Mouse (Mus musculus): Measurements from ENCODE around the gene Amt.

DNA sequence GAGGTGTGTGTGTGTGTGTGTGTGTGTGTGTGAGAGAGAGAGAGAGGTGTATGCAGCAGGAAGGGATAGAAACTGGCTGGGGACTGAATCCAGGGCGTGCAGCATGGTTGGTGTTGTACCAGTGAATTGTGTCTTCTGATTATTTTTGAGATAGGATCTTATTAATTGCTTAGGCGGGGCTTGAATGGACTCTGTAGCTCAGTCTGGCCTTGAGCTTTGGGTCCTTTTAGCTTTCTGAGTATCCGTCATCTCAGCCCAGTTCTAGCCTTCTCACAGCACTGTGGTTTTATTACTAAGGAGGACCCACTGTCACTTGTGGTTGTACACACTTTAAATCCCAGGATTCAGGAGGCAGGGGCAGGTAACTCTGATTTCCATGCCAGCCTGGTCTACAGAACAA lies 46.7 kb downstream of the Amt start:
- no peak for TF ChIP-seq POLR2A (IDR thresholded peaks at IDR 0.05; ENCODE audit: borderline replicate concordance, extremely low read depth, insufficient read depth, insufficient read length, poor library complexity, severe bottlenecking)
- TF ChIP-seq CTCF (IDR thresholded peaks at IDR 0.05; ENCODE audit: borderline replicate concordance, extremely low read depth, insufficient read depth, insufficient read length), result no peak
